Mouse (Mus musculus): ENCODE results near the gene Slc51b. TPM values are rescaled to one million over a fixed set of nuclear protein-coding genes. Genes with fewer than 3 reads are reported as not detected.

The Slc51b gene
- not detected in 2 replicates for polyA plus RNA-seq (2014; fragmentation: Nextera tagmentation; extraction: Ambion mirVana)

- DNase-seq (ENCODE audit: low spot score) (no peak), ATAC-seq (ENCODE audit: insufficient number of reproducible peaks, low FRiP score, low TSS enrichment, low read depth) (no peak)
- H3K27ac ChIP-seq (replicated peaks; ENCODE audit: low read depth, low read length) = no peak within 1 kb of the TSS
- no peaks in the 10 kb centered on the region for H3K4me1 ChIP-seq (ENCODE audit: control insufficient read depth, insufficient read depth, low read length)
- H3K9me3 ChIP-seq (ENCODE audit: control insufficient read depth, low read length) = no peaks in the 10 kb centered on the region
- H3K9ac ChIP-seq (ENCODE audit: low read length) = no peak within 1 kb of the TSS
- no peaks in the 10 kb centered on the region for H3K36me3 ChIP-seq (ENCODE audit: control insufficient read depth, insufficient read depth, low read length)
- 76% methylated on average over 11 of the region's 11 CpGs for WGBS
- no peaks in the 10 kb centered on the region for H3K27me3 ChIP-seq (ENCODE audit: control insufficient read depth, insufficient read depth, low read length)
- H3K4me2 ChIP-seq (ENCODE audit: low read depth, severe bottlenecking) = no peak within 1 kb of the TSS
- no peak within 1 kb of the TSS for H3K4me3 ChIP-seq (ENCODE audit: low read depth, low read length)
These were observed at the start of gene Slc51b for GRCm38 (mm10) chr9:65422760-65423501. Slc51b (minus strand) TSS chr9:65422955.

DNA sequence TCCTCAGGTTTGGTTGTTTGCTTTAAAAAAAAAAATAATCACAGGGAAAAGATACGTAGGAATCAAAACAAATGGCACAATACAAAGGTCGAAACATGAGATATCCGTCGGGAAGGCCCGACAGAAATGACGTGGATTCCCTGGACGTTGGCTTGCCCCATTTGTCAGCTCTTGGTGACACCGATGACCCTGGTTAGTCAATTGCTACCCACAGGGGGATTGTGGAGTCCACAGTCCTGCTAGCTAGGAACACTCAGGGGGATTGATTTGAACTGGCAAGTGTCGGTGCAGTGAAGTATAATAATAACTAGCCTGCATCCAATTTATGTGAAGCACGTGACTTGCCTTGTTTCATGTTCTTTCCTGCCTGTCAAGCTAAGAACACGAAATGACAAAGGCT is 44.9 kb upstream of the Slc51b start:
- H3K9ac ChIP-seq (ENCODE audit: low read length) = no peak overlapping the region
- peaks cover 4% of the 10 kb centered on the region; the same call in 1 of the 2 replicates for H3K36me3 ChIP-seq (ENCODE audit: control insufficient read depth, insufficient read depth, low read length)
- no peak for DNase-seq (ENCODE audit: low spot score)

GRCm38 (mm10) chr9:65465241-65465640 is 42.5 kb upstream of the Slc51b start:
- Histone ChIP-seq H3K4me2 (ENCODE audit: low read depth, severe bottlenecking) (no peak overlapping the region), H3K27me3 (ENCODE audit: control insufficient read depth, insufficient read depth, low read length) (no peaks in the 10 kb centered on the region), H3K36me3 (ENCODE audit: control insufficient read depth, insufficient read depth, low read length) (0 out of 2 replicates have a peak, but pooled peaks cover 2% of the 10 kb centered on the region), H3K27ac (replicated peaks; ENCODE audit: low read depth, low read length) (no peak overlapping the region), H3K4me1 (ENCODE audit: control insufficient read depth, insufficient read depth, low read length) (peaks cover 7% of the 10 kb centered on the region; the same call in 1 of the 2 replicates), H3K4me3 (ENCODE audit: low read depth, low read length) (no peak overlapping the region), H3K9ac (ENCODE audit: low read length) (no peak overlapping the region), H3K9me3 (ENCODE audit: control insufficient read depth, low read length) (no peaks in the 10 kb centered on the region)
- ATAC-seq (ENCODE audit: insufficient number of reproducible peaks, low FRiP score, low TSS enrichment, low read depth) (no peak), DNase-seq (ENCODE audit: low spot score) (no peak)
- WGBS = 90% methylated on average over 2 of the region's 2 CpGs

More for the DNA sequence above, 44.9 kb upstream of the Slc51b start:
- Histone ChIP-seq H3K4me3 (ENCODE audit: low read depth, low read length) (no peak overlapping the region), H3K9me3 (ENCODE audit: control insufficient read depth, low read length) (no peaks in the 10 kb centered on the region), H3K4me2 (ENCODE audit: low read depth, severe bottlenecking) (no peak overlapping the region), H3K27me3 (ENCODE audit: control insufficient read depth, insufficient read depth, low read length) (no peaks in the 10 kb centered on the region), H3K27ac (replicated peaks; ENCODE audit: low read depth, low read length) (no peak overlapping the region), H3K4me1 (ENCODE audit: control insufficient read depth, insufficient read depth, low read length) (no peaks in the 10 kb centered on the region)
- 71% methylated on average over 11 of the region's 11 CpGs for WGBS
- no peak for ATAC-seq (ENCODE audit: insufficient number of reproducible peaks, low FRiP score, low TSS enrichment, low read depth)

DNA sequence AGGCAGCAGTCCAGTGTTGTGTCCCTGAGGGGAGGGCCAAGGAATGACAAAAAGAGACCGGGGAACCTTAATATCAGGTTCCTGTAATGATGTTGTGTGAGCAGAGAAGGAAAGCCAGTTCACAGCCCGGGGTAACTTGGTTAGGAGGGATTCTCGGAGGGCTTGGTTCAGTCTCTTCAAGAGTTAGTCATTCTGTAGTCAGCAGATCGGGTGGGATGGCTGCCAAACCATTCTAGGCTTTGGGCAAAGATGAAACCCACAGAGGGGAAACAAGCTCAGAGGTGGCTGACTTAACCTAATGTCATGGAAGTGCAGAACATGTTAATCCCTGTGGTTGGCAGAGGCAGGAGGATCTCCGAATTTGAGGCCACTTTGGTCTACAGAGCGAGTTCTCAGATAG is 41.4 kb upstream of the Slc51b start:
- ATAC-seq (ENCODE audit: insufficient number of reproducible peaks, low FRiP score, low TSS enrichment, low read depth) = no peak
- H3K36me3 ChIP-seq (ENCODE audit: control insufficient read depth, insufficient read depth, low read length) = 0 out of 2 replicates have a peak, but pooled peaks cover 2% of the 10 kb centered on the region
- no peak overlapping the region for H3K9ac ChIP-seq (ENCODE audit: low read length)
- no peaks in the 10 kb centered on the region for H3K27me3 ChIP-seq (ENCODE audit: control insufficient read depth, insufficient read depth, low read length)
- H3K27ac ChIP-seq (replicated peaks; ENCODE audit: low read depth, low read length) = no peak overlapping the region
- H3K9me3 ChIP-seq (ENCODE audit: control insufficient read depth, low read length) = no peaks in the 10 kb centered on the region
- DNase-seq (ENCODE audit: low spot score) = no peak
- 92% methylated on average over 6 of the region's 6 CpGs for WGBS
- no peak overlapping the region for H3K4me2 ChIP-seq (ENCODE audit: low read depth, severe bottlenecking)
- H3K4me3 ChIP-seq (ENCODE audit: low read depth, low read length) = no peak overlapping the region
- peaks cover 9% of the 10 kb centered on the region; the same call in 1 of the 2 replicates for H3K4me1 ChIP-seq (ENCODE audit: control insufficient read depth, insufficient read depth, low read length)

DNA sequence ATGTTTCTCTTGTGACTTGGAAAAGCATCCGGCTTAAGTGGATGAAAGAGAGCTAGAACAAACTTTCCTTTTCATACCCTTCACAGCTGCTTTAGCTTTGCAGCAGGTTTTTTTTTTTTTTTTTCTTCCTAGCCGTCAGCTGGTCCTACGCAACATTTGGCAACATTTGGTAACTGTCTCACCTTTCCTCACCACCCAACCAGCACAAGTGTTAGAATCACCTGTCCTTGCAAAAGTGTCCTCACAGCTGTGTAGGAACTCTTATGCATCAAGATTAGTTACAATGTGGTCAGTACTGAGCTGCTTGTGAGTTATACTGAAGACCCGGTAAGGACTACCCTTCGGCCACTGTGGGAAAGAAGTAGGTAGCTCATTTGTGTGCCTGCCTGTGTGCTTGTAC is 39.8 kb upstream of the Slc51b start:
- H3K27me3 ChIP-seq (ENCODE audit: control insufficient read depth, insufficient read depth, low read length) = no peaks in the 10 kb centered on the region
- H3K9me3 ChIP-seq (ENCODE audit: control insufficient read depth, low read length) = no peaks in the 10 kb centered on the region
- peaks cover 9% of the 10 kb centered on the region; the same call in 1 of the 2 replicates for H3K4me1 ChIP-seq (ENCODE audit: control insufficient read depth, insufficient read depth, low read length)
- DNase-seq (ENCODE audit: low spot score) (no peak), ATAC-seq (ENCODE audit: insufficient number of reproducible peaks, low FRiP score, low TSS enrichment, low read depth) (no peak)
- H3K36me3 ChIP-seq (ENCODE audit: control insufficient read depth, insufficient read depth, low read length) = 0 out of 2 replicates have a peak, but pooled peaks cover 2% of the 10 kb centered on the region
- no peak overlapping the region for H3K4me3 ChIP-seq (ENCODE audit: low read depth, low read length)
- no peak overlapping the region for H3K4me2 ChIP-seq (ENCODE audit: low read depth, severe bottlenecking)
- H3K27ac ChIP-seq (replicated peaks; ENCODE audit: low read depth, low read length) = no peak overlapping the region
- WGBS = 80% methylated on average over 5 of the region's 5 CpGs
- H3K9ac ChIP-seq (ENCODE audit: low read length) = no peak overlapping the region

DNA sequence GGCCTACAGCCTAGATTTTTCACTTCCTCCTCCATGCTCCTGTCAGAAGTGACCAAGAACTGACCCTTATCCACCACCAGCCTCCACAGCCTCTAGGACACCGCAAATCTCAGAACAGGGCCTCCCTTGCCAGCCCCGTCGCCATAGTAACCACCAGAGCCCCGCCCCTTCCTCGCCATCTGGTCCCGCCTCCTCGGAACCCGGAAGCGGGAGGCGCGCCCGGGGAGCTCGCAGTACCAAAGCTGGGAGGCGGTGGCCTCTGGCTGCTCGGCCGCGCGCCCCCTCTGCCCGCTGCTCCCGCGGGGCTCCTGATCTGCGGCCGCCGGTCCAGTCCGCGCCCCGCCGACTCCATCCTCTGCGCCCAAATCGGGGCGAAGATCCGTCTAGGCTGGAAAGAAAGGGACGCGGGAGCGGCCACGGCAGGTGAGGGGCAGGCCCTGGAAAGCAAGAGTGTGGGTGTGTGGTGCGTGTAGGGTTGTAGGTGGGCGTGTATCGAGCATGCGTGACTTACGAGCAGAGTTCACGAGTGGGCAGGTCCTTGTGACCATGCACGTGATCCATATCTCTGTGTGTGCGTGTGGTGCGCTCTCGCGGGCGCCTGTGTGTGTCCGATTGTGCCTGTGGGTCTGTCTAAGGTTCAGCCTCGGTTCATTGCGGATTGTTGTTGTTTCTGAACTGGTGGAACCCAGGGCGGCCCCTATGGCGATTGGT is 38.1 kb upstream of the Slc51b start, which contains the start of gene Spg21:
Spg21 (plus strand) TSS at position 216 of the 711 bp plus-strand sequence.
- ATAC-seq (ENCODE audit: insufficient number of reproducible peaks, low FRiP score, low TSS enrichment, low read depth) (peak; percentile 92), DNase-seq (ENCODE audit: low spot score) (peak; percentile 98)
- H3K9ac ChIP-seq (ENCODE audit: low read length) = peak within 1 kb of the TSS; percentile 71
- peaks cover 9% of the 10 kb centered on the region; the same call in 1 of the 2 replicates for H3K4me1 ChIP-seq (ENCODE audit: control insufficient read depth, insufficient read depth, low read length)
- no peaks in the 10 kb centered on the region for H3K27me3 ChIP-seq (ENCODE audit: control insufficient read depth, insufficient read depth, low read length)
- WGBS = under 1% methylated on average over 53 of the region's 53 CpGs
- no peaks in the 10 kb centered on the region for H3K36me3 ChIP-seq (ENCODE audit: control insufficient read depth, insufficient read depth, low read length)
- no peaks in the 10 kb centered on the region for H3K9me3 ChIP-seq (ENCODE audit: control insufficient read depth, low read length)
- H3K4me3 ChIP-seq (ENCODE audit: low read depth, low read length) = peak within 1 kb of the TSS; percentile 86
- H3K27ac ChIP-seq (replicated peaks; ENCODE audit: low read depth, low read length) = peak within 1 kb of the TSS; percentile 72
- peak within 1 kb of the TSS; percentile 53 for H3K4me2 ChIP-seq (ENCODE audit: low read depth, severe bottlenecking)

DNA sequence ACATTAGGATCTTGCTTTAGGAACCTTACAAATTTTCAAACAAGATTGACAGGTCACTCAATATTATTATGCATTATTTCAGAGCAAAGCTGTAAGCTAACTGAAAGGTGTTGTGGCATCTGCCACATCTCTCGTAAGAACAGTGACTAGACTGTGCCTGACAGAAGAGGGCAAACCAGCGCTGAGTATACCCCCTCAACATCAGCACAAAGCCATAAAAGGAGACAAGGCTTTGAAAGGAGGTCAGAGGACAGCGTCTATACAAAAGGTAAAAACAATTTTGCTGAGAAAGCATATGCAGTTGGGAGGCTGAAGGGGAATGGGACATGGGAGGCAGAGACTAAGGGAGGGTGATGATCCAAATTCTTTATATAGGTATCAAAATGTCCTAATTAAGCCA is 37.4 kb upstream of the Slc51b start:
- WGBS = 54% methylated on average over 3 of the region's 3 CpGs
- Histone ChIP-seq H3K4me1 (ENCODE audit: control insufficient read depth, insufficient read depth, low read length) (peaks cover 9% of the 10 kb centered on the region; the same call in 1 of the 2 replicates), H3K9me3 (ENCODE audit: control insufficient read depth, low read length) (no peaks in the 10 kb centered on the region), H3K4me3 (ENCODE audit: low read depth, low read length) (peak overlapping the region; percentile 86; the same call in 1 of the 2 replicates), H3K27ac (replicated peaks; ENCODE audit: low read depth, low read length) (no peak overlapping the region), H3K4me2 (ENCODE audit: low read depth, severe bottlenecking) (peak overlapping the region; percentile 53), H3K27me3 (ENCODE audit: control insufficient read depth, insufficient read depth, low read length) (no peaks in the 10 kb centered on the region), H3K9ac (ENCODE audit: low read length) (peak overlapping the region; percentile 27; the same call in 1 of the 2 replicates), H3K36me3 (ENCODE audit: control insufficient read depth, insufficient read depth, low read length) (no peaks in the 10 kb centered on the region)
- DNase-seq (ENCODE audit: low spot score) (no peak), ATAC-seq (ENCODE audit: insufficient number of reproducible peaks, low FRiP score, low TSS enrichment, low read depth) (no peak)

DNA sequence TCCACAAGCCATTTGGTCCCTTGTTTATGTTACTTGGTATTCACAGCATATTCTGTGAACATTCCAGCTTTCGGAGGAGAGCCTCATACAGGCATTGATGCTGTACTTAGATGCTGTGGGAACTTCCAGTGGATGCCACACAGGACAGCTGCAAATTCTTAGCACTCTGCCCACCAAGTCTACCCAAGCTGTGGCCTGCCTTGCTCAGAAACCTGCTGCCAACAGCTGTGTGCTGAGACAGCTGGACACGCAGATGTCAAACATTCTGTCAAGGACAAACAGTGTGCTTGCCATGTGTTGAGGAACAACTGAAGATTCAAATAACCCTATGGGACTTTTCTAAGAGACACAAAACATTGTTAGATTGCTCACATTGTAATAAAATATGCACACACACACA is 36.2 kb upstream of the Slc51b start:
- H3K36me3 ChIP-seq (ENCODE audit: control insufficient read depth, insufficient read depth, low read length) = no peaks in the 10 kb centered on the region
- no peak overlapping the region for H3K4me3 ChIP-seq (ENCODE audit: low read depth, low read length)
- no peak overlapping the region for H3K27ac ChIP-seq (replicated peaks; ENCODE audit: low read depth, low read length)
- WGBS = 87% methylated on average over 2 of the region's 2 CpGs
- ATAC-seq (ENCODE audit: insufficient number of reproducible peaks, low FRiP score, low TSS enrichment, low read depth) (no peak), DNase-seq (ENCODE audit: low spot score) (no peak)
- H3K4me2 ChIP-seq (ENCODE audit: low read depth, severe bottlenecking) = no peak overlapping the region
- peaks cover 9% of the 10 kb centered on the region; the same call in 1 of the 2 replicates for H3K4me1 ChIP-seq (ENCODE audit: control insufficient read depth, insufficient read depth, low read length)
- no peak overlapping the region for H3K9ac ChIP-seq (ENCODE audit: low read length)
- no peaks in the 10 kb centered on the region for H3K27me3 ChIP-seq (ENCODE audit: control insufficient read depth, insufficient read depth, low read length)
- H3K9me3 ChIP-seq (ENCODE audit: control insufficient read depth, low read length) = no peaks in the 10 kb centered on the region

Measured in limb, embryonic 11.5 days (tissue).